Mouse (Mus musculus) G1E-ER4 (cell line): ENCODE measurements around the gene Cpne6. TPM values are rescaled to one million over a fixed set of nuclear protein-coding genes. Genes with fewer than 3 reads are reported as not detected.

Experiments used
- GATA1 ChIP-seq: IDR thresholded peaks from one replicate; pipeline ENCODE4 v1.8.0; 2012; ENCODE audit warnings: low read length, inconsistent platforms
- polyA plus RNA-seq: library from polyadenylated mRNA; stranded (reverse); fragments of >175 nt; gene quantifications from 2 replicates; pipeline ENCODE4 v1.2.3, GENCODE M21; 2012

Cpne6 gene
- polyA plus RNA-seq, 1 experiment = not detected

- no peak for TF ChIP-seq GATA1
Measured at GRCm38 (mm10) chr14:55560202-55561073, 50.2 kb downstream of the Cpne6 start, which contains the start of gene A730061H03Rik. TSS of gene A730061H03Rik (minus strand) at chr14:55560406.

DNA sequence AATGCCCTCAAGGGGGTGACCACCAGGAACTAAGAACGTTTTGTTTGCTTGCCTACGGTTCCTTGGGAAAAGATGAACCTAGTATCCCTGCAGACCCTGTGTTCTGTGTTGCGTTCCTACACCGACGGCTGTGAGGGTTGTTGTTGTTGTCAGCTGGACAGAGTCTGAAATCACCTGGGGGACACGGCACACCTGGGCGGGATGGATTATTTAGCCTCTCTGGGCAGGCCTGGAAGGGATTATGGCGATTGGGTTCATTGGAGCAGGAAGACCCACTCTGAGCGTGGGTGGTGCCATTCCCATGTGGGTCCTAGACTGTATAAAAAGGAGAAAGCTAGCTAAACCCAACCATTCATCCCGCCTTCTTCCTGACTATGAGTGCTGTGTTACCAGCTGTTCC lies 51.6 kb downstream of the Cpne6 start:
- no peak for TF ChIP-seq GATA1

DNA sequence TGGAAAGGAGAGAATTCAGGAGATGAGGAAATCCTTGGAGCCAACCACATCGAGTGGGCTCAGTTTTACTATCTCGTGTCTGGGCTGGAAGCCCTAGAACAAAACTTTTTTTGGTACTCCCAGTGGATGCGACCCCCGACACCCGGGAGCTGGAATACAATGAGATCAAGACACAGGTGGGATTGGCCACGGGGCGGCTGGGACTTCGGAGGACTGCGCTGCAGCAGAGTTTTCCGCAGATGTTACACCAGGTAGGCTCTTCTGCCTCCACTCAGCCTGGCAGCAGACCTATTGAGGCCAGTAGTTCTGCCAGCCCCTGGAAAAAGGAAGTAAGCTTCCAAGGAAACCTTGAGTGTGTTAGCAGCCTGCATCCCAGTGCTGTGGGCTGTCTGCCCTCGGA lies 53.0 kb downstream of the Cpne6 start:
- TF ChIP-seq GATA1 = no peak

- no peak for TF ChIP-seq GATA1
Measured at GRCm38 (mm10) chr14:55565748-55566147, 55.5 kb downstream of the Cpne6 start.

Other genes with a start within 250 kb of the Cpne6 start
- gene Dhrs4, start 31.7 kb upstream of the Cpne6 start, polyA plus RNA-seq = 70.2 and 97.5 TPM in 2 replicates
- gene Carmil3, start 19.8 kb upstream of the Cpne6 start, polyA plus RNA-seq = 5.7 and 6.3 TPM in 2 replicates
- gene Nrl, start 14.5 kb downstream of the Cpne6 start, polyA plus RNA-seq = not detected in 2 replicates
- gene Pck2, start 29.8 kb downstream of the Cpne6 start, polyA plus RNA-seq = 36.2 and 48.8 TPM in 2 replicates
- gene Dcaf11, start 49.6 kb downstream of the Cpne6 start, polyA plus RNA-seq = 39.9 and 43.0 TPM in 2 replicates
- gene A730061H03Rik, start 50.0 kb downstream of the Cpne6 start, polyA plus RNA-seq = 0.41 TPM in 1 of 2 replicates, not detected in the other
- gene Fitm1, start 65.2 kb downstream of the Cpne6 start, polyA plus RNA-seq = not detected in 2 replicates
- 110 and 154 TPM in 2 replicates for gene Psme1, start 67.7 kb downstream of the Cpne6 start, polyA plus RNA-seq
- 21.8 and 22.3 TPM in 2 replicates for gene Emc9, start 74.9 kb downstream of the Cpne6 start, polyA plus RNA-seq
- 36.7 and 49.5 TPM in 2 replicates for gene Psme2, start 80.7 kb downstream of the Cpne6 start, polyA plus RNA-seq
- 27.7 and 31.5 TPM in 2 replicates for gene Rnf31, start 81.3 kb downstream of the Cpne6 start, polyA plus RNA-seq
- 18.0 and 38.7 TPM in 2 replicates for gene Irf9, start 93.1 kb downstream of the Cpne6 start, polyA plus RNA-seq
- 51.2 and 93.7 TPM in 2 replicates for gene Rec8, start 107.6 kb downstream of the Cpne6 start, polyA plus RNA-seq
- 50.5 and 123 TPM in 2 replicates for gene Ipo4, start 125.5 kb downstream of the Cpne6 start, polyA plus RNA-seq
- gene Gm49378, start 127.5 kb downstream of the Cpne6 start, polyA plus RNA-seq = 3.7 TPM in 1 of 2 replicates, not detected in the other
- 14.7 and 17.9 TPM in 2 replicates for gene Tm9sf1, start 133.4 kb downstream of the Cpne6 start, polyA plus RNA-seq
- gene Tssk4, start 139.7 kb downstream of the Cpne6 start, polyA plus RNA-seq = 0.24 TPM in 2 replicates
- gene Mdp1, start 150.1 kb downstream of the Cpne6 start, polyA plus RNA-seq = 13.0 and 22.6 TPM in 2 replicates
- gene Gmpr2, start 161.5 kb downstream of the Cpne6 start, polyA plus RNA-seq = 24.5 and 33.3 TPM in 2 replicates
- gene Nedd8, start 161.7 kb downstream of the Cpne6 start, polyA plus RNA-seq = 115 and 142 TPM in 2 replicates
- 44.5 and 52.2 TPM in 2 replicates for gene Tinf2, start 171.4 kb downstream of the Cpne6 start, polyA plus RNA-seq
- gene Tgm1, start 203.5 kb downstream of the Cpne6 start, polyA plus RNA-seq = 7.5 and 9.0 TPM in 2 replicates
- gene Rabggta, start 211.8 kb downstream of the Cpne6 start, polyA plus RNA-seq = 19.2 and 26.8 TPM in 2 replicates
- gene Dhrs1, start 235.2 kb downstream of the Cpne6 start, polyA plus RNA-seq = 2.0 and 3.8 TPM in 2 replicates
- gene Nop9, start 235.2 kb downstream of the Cpne6 start, polyA plus RNA-seq = 49.1 and 80.2 TPM in 2 replicates
- not detected in 2 replicates for gene Cideb, start 248.0 kb downstream of the Cpne6 start, polyA plus RNA-seq